Mouse (Mus musculus) hindbrain, embryonic 13.5 days (tissue): ENCODE results near the gene Slc25a27. TPM values are rescaled to one million over a fixed set of nuclear protein-coding genes. Genes with fewer than 3 reads are reported as not detected.

Experiments
- ATAC-seq: fragments of 200-750 bp; cut with Nextera tagmentation; 2 replicates; pipeline ENCODE4 v1.8.0; 2017; ENCODE audit warnings: moderate TSS enrichment; ENCODE audit not compliant: low FRiP score
- H3K27ac ChIP-seq: fragments of 300-500 bp; sonication (generic); 2 replicates; pipeline ENCODE4 v1.5.1; 2015; ENCODE audit warnings: inconsistent platforms, mild to moderate bottlenecking, moderate library complexity
- H3K27me3 ChIP-seq: fragments of 300-500 bp; sonication (generic); 2 replicates; pipeline ENCODE4 v1.6.1; 2015; ENCODE audit warnings: mild to moderate bottlenecking, inconsistent platforms
- H3K36me3 ChIP-seq: fragments of 300-500 bp; sonication (generic); 2 replicates; pipeline ENCODE4 v1.6.1; 2015; ENCODE audit warnings: mild to moderate bottlenecking, inconsistent platforms
- H3K4me1 ChIP-seq: fragments of 300-500 bp; sonication (generic); replicated peaks from 2 replicates; pipeline ENCODE4 v1.6.1; 2015; ENCODE audit warnings: inconsistent platforms
- H3K4me2 ChIP-seq: fragments of 300-500 bp; sonication (generic); 2 replicates; pipeline ENCODE4 v1.6.1; 2015; ENCODE audit warnings: inconsistent platforms, mild to moderate bottlenecking, moderate library complexity
- H3K4me3 ChIP-seq: fragments of 300-500 bp; sonication (generic); 2 replicates; pipeline ENCODE4 v1.5.1; 2015; ENCODE audit warnings: mild to moderate bottlenecking, inconsistent platforms
- H3K9ac ChIP-seq: fragments of 300-500 bp; sonication (generic); 2 replicates; pipeline ENCODE4 v1.6.1; 2015; ENCODE audit warnings: mild to moderate bottlenecking, inconsistent platforms
- H3K9me3 ChIP-seq: fragments of 300-500 bp; sonication (generic); 2 replicates; pipeline ENCODE4 v1.6.1; 2016; ENCODE audit warnings: inconsistent platforms
- WGBS: fragments of 180-500 bp; shearing (Covaris S2); methylation state at CpG from one replicate; pipeline ENCODE4 v1.1.7; 2015; 5-methylcytosine and 5-hydroxymethylcytosine counted together
- polyA plus RNA-seq: library from polyadenylated mRNA; unstranded; fragments of >200 nt; fragmentation: Nextera tagmentation; extraction: Ambion mirVana; gene quantifications from 2 replicates; pipeline ENCODE4 v1.2.1, GENCODE M21; 2015

Gene Slc25a27
- polyA plus RNA-seq, 1 experiment from 2014 or later, result 113 TPM

GRCm38 (mm10) chr17:43598706-43599105 lies 68.3 kb downstream of the Slc25a27 start:
- no peak overlapping the region for H3K4me2 ChIP-seq
- WGBS, result 71% methylated on average over 4 of the region's 4 CpGs

GRCm38 (mm10) chr17:43597742-43598141 lies 69.3 kb downstream of the Slc25a27 start:
- Histone ChIP-seq H3K27me3 (no peaks in the 10 kb centered on the region), H3K36me3 (peaks cover 6% of the 10 kb centered on the region; the same call in 1 of the 2 replicates), H3K4me2 (no peak overlapping the region), H3K4me3 (no peak overlapping the region), H3K9me3 (peaks cover 5% of the 10 kb centered on the region; the same call in 1 of the 2 replicates), H3K4me1 (no peaks in the 10 kb centered on the region; the same call in 1 of the 2 replicates), H3K9ac (no peak overlapping the region), H3K27ac (no peak overlapping the region)
- WGBS, result 95% methylated on average over 2 of the region's 2 CpGs
- no peak for ATAC-seq

More at GRCm38 (mm10) chr17:43598706-43599105, 68.3 kb downstream of the Slc25a27 start:
- peaks cover 5% of the 10 kb centered on the region; the same call in 1 of the 2 replicates for H3K9me3 ChIP-seq
- ATAC-seq, result no peak
- no peak overlapping the region for H3K9ac ChIP-seq
- H3K27ac ChIP-seq, result no peak overlapping the region
- peaks cover 6% of the 10 kb centered on the region; the same call in 1 of the 2 replicates for H3K36me3 ChIP-seq
- H3K4me3 ChIP-seq, result no peak overlapping the region
- H3K27me3 ChIP-seq, result no peaks in the 10 kb centered on the region
- H3K4me1 ChIP-seq, result no peaks in the 10 kb centered on the region

- ATAC-seq, result no peak
- Histone ChIP-seq H3K4me3 (no peak overlapping the region), H3K4me1 (peaks cover 3% of the 10 kb centered on the region; the same call in 1 of the 2 replicates), H3K9me3 (peaks cover under 1% of the 10 kb centered on the region; the same call in 1 of the 2 replicates), H3K27ac (no peak overlapping the region), H3K4me2 (no peak overlapping the region), H3K36me3 (peaks cover 1% of the 10 kb centered on the region; the same call in 1 of the 2 replicates), H3K9ac (no peak overlapping the region), H3K27me3 (no peaks in the 10 kb centered on the region)
- 88% methylated on average over 21 of the region's 21 CpGs for whole genome bisulfite sequencing
These were observed 74.4 kb downstream of the Slc25a27 start for GRCm38 (mm10) chr17:43592296-43593291.

Other genes with a start within 250 kb of the Slc25a27 start
- not detected in 2 replicates for gene Mep1a, start 164.4 kb downstream of the Slc25a27 start, polyA plus RNA-seq
- gene Ankrd66, start 123.6 kb downstream of the Slc25a27 start, polyA plus RNA-seq, result 1.0 and 2.3 TPM in 2 replicates
- 49.4 and 61.3 TPM in 2 replicates for gene Pla2g7, start 99.1 kb downstream of the Slc25a27 start, polyA plus RNA-seq
- 0.10 and 0.75 TPM in 2 replicates for gene Tdrd6, start 36.9 kb downstream of the Slc25a27 start, polyA plus RNA-seq
- gene Cyp39a1, start 211 bp upstream of the Slc25a27 start, polyA plus RNA-seq, result 14.3 and 16.8 TPM in 2 replicates
- gene Rcan2, start 134.1 kb upstream of the Slc25a27 start, polyA plus RNA-seq, result 104 and 111 TPM in 2 replicates